Mouse (Mus musculus): ENCODE results near the gene Amacr. TPM values are rescaled to one million over a fixed set of nuclear protein-coding genes. Genes with fewer than 3 reads are reported as not detected.

The Amacr gene
- polyA plus RNA-seq, 1 experiment from 2014 or later: 19.0 TPM

Other genes with a start within 250 kb of the Amacr start
- gene C1qtnf3, start 29.4 kb upstream of the Amacr start, polyA plus RNA-seq (2014; fragmentation: Nextera tagmentation; extraction: Ambion mirVana): 0.98 and 2.0 TPM in 2 replicates
- not detected in 2 replicates for gene Slc45a2, start 19.0 kb downstream of the Amacr start, polyA plus RNA-seq (2014; fragmentation: Nextera tagmentation; extraction: Ambion mirVana)
- gene Rxfp3, start 56.2 kb downstream of the Amacr start, polyA plus RNA-seq (2014; fragmentation: Nextera tagmentation; extraction: Ambion mirVana): 0.10 and 0.13 TPM in 2 replicates
- 5.1 and 5.5 TPM in 2 replicates for gene Adamts12, start 83.0 kb downstream of the Amacr start, polyA plus RNA-seq (2014; fragmentation: Nextera tagmentation; extraction: Ambion mirVana)

Data from stomach, embryonic 14.5 days (tissue).